Mouse (Mus musculus): ENCODE measurements at regions not wholly inside any gene's neighbourhood (a gene's known extent, or its start where the extent isn't known, plus 50 kb on each side); places are given as distances from the start of the nearest gene placed in this dataset.

GRCm38 (mm10) chr3:148424089-148424488 lies 566.3 kb downstream of the Adgrl2 start:
- Histone ChIP-seq H3K27ac (replicated peaks; ENCODE audit: low read depth, low read length) (no peak overlapping the region), H3K4me2 (replicated peaks; ENCODE audit: low read depth, low read length, severe bottlenecking) (no peak overlapping the region), H3K9me3 (ENCODE audit: control insufficient read depth, low read length) (no peaks in the 10 kb centered on the region), H3K27me3 (ENCODE audit: control insufficient read depth, insufficient read depth, low read length) (0 out of 2 replicates have a peak, but pooled peaks cover 19% of the 10 kb centered on the region), H3K36me3 (ENCODE audit: control insufficient read depth, insufficient read depth, low read length) (no peaks in the 10 kb centered on the region), H3K9ac (ENCODE audit: low read depth, low read length, severe bottlenecking) (no peak overlapping the region), H3K4me1 (ENCODE audit: control insufficient read depth, insufficient read depth, low read length) (0 out of 2 replicates have a peak, but pooled peaks cover 3% of the 10 kb centered on the region), H3K4me3 (replicated peaks; ENCODE audit: low read length) (no peak overlapping the region)
- 93% methylated on average over 4 of the region's 4 CpGs for WGBS
- DNase-seq (ENCODE audit: low spot score) (no peak), ATAC-seq (ENCODE audit: low FRiP score, low read depth) (no peak)
- no peak for TF ChIP-seq POLR2A (IDR thresholded peaks at IDR 0.05; ENCODE audit: borderline replicate concordance, extremely low read depth, insufficient read depth, insufficient read length)

- WGBS = 97% methylated on average over 1 of the region's 1 CpGs
- no peak for TF ChIP-seq POLR2A (IDR thresholded peaks at IDR 0.05; ENCODE audit: borderline replicate concordance, extremely low read depth, insufficient read depth, insufficient read length)
- 0 out of 2 replicates have a peak, but pooled peaks cover 19% of the 10 kb centered on the region for H3K27me3 ChIP-seq (ENCODE audit: control insufficient read depth, insufficient read depth, low read length)
These were observed 567.0 kb downstream of the Adgrl2 start for GRCm38 (mm10) chr3:148423383-148423782.

DNA sequence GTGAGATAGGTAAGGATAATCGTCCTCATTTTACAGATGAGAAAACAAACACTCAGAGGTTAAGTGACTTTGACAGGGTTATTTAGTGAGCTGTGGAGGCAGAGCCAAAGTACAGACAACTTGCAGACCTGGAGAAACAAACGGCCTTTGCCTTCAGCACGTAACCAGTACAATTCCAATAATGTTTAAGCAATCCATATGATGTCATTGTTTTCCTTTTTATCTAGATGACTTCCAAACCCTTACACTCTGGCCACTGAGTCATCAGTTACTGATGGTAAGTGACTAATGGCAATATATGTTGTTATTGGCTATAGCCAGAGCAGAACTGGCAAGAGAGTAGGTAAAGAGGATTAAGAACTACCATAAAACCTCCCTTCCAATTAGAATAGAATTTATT lies 567.6 kb downstream of the Adgrl2 start:
- Histone ChIP-seq H3K9ac (ENCODE audit: low read depth, low read length, severe bottlenecking) (no peak overlapping the region), H3K4me3 (replicated peaks; ENCODE audit: low read length) (no peak overlapping the region), H3K4me2 (replicated peaks; ENCODE audit: low read depth, low read length, severe bottlenecking) (no peak overlapping the region), H3K4me1 (ENCODE audit: control insufficient read depth, insufficient read depth, low read length) (peaks cover 7% of the 10 kb centered on the region; the same call in 1 of the 2 replicates), H3K27ac (replicated peaks; ENCODE audit: low read depth, low read length) (no peak overlapping the region), H3K9me3 (ENCODE audit: control insufficient read depth, low read length) (no peaks in the 10 kb centered on the region), H3K27me3 (ENCODE audit: control insufficient read depth, insufficient read depth, low read length) (0 out of 2 replicates have a peak, but pooled peaks cover 19% of the 10 kb centered on the region), H3K36me3 (ENCODE audit: control insufficient read depth, insufficient read depth, low read length) (no peaks in the 10 kb centered on the region)
- 31% methylated on average over 3 of the region's 3 CpGs for WGBS
- ATAC-seq (ENCODE audit: low FRiP score, low read depth) = no peak
- no peak for DNase-seq (ENCODE audit: low spot score)
- no peak for TF ChIP-seq POLR2A (IDR thresholded peaks at IDR 0.05; ENCODE audit: borderline replicate concordance, extremely low read depth, insufficient read depth, insufficient read length)

More at GRCm38 (mm10) chr3:148423383-148423782, 567.0 kb downstream of the Adgrl2 start:
- Histone ChIP-seq H3K9ac (ENCODE audit: low read depth, low read length, severe bottlenecking) (no peak overlapping the region), H3K27ac (replicated peaks; ENCODE audit: low read depth, low read length) (no peak overlapping the region), H3K9me3 (ENCODE audit: control insufficient read depth, low read length) (no peaks in the 10 kb centered on the region), H3K4me3 (replicated peaks; ENCODE audit: low read length) (no peak overlapping the region), H3K36me3 (ENCODE audit: control insufficient read depth, insufficient read depth, low read length) (no peaks in the 10 kb centered on the region), H3K4me2 (replicated peaks; ENCODE audit: low read depth, low read length, severe bottlenecking) (no peak overlapping the region), H3K4me1 (ENCODE audit: control insufficient read depth, insufficient read depth, low read length) (0 out of 2 replicates have a peak, but pooled peaks cover 3% of the 10 kb centered on the region)
- no peak for DNase-seq (ENCODE audit: low spot score)
- no peak for ATAC-seq (ENCODE audit: low FRiP score, low read depth)

- no peak overlapping the region for H3K27ac ChIP-seq (replicated peaks; ENCODE audit: low read depth, low read length)
- H3K4me1 ChIP-seq (ENCODE audit: control insufficient read depth, insufficient read depth, low read length) = peaks cover 10% of the 10 kb centered on the region; the same call in 1 of the 2 replicates
- ATAC-seq (ENCODE audit: low FRiP score, low read depth) (no peak), DNase-seq (ENCODE audit: low spot score) (no peak)
- H3K27me3 ChIP-seq (ENCODE audit: control insufficient read depth, insufficient read depth, low read length) = 0 out of 2 replicates have a peak, but pooled peaks cover 19% of the 10 kb centered on the region
- H3K4me2 ChIP-seq (replicated peaks; ENCODE audit: low read depth, low read length, severe bottlenecking) = no peak overlapping the region
- 84% methylated on average over 2 of the region's 2 CpGs for WGBS
- no peak for TF ChIP-seq POLR2A (IDR thresholded peaks at IDR 0.05; ENCODE audit: borderline replicate concordance, extremely low read depth, insufficient read depth, insufficient read length)
- H3K36me3 ChIP-seq (ENCODE audit: control insufficient read depth, insufficient read depth, low read length) = no peaks in the 10 kb centered on the region
- no peak overlapping the region for H3K4me3 ChIP-seq (replicated peaks; ENCODE audit: low read length)
- no peak overlapping the region for H3K9ac ChIP-seq (ENCODE audit: low read depth, low read length, severe bottlenecking)
- no peaks in the 10 kb centered on the region for H3K9me3 ChIP-seq (ENCODE audit: control insufficient read depth, low read length)
These were observed 568.1 kb downstream of the Adgrl2 start for GRCm38 (mm10) chr3:148422205-148422604.

DNA sequence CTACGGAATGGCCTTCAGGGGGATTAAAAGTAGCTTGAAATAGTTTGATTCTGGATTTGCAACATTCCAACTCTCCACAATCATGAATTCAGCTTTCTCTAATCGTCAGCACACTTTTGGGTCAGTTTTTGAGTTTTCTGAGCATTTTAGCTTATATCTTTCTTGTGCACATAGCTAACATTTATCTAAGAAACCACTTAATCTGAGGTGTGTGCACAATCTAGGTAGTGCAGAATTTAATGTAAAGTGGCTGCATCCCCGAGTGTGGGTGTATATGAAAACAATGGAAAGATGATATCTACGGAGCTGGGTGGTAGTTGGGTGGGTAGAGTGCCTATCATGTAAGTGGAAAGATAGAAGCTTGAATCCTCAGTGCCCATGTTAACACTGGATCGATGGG lies 570.1 kb downstream of the Adgrl2 start:
- Histone ChIP-seq H3K36me3 (ENCODE audit: control insufficient read depth, insufficient read depth, low read length) (no peaks in the 10 kb centered on the region), H3K4me3 (replicated peaks; ENCODE audit: low read length) (no peak overlapping the region), H3K27me3 (ENCODE audit: control insufficient read depth, insufficient read depth, low read length) (0 out of 2 replicates have a peak, but pooled peaks cover 4% of the 10 kb centered on the region), H3K9ac (ENCODE audit: low read depth, low read length, severe bottlenecking) (no peak overlapping the region), H3K4me2 (replicated peaks; ENCODE audit: low read depth, low read length, severe bottlenecking) (no peak overlapping the region), H3K27ac (replicated peaks; ENCODE audit: low read depth, low read length) (no peak overlapping the region), H3K9me3 (ENCODE audit: control insufficient read depth, low read length) (no peaks in the 10 kb centered on the region), H3K4me1 (ENCODE audit: control insufficient read depth, insufficient read depth, low read length) (peaks cover 13% of the 10 kb centered on the region)
- 93% methylated on average over 5 of the region's 5 CpGs for WGBS
- DNase-seq (ENCODE audit: low spot score) (no peak), ATAC-seq (ENCODE audit: low FRiP score, low read depth) (no peak)
- no peak for TF ChIP-seq POLR2A (IDR thresholded peaks at IDR 0.05; ENCODE audit: borderline replicate concordance, extremely low read depth, insufficient read depth, insufficient read length)
